Mouse (Mus musculus) liver, embryonic 14.5 days (tissue): ENCODE data around the gene Clstn2. TPM values are rescaled to one million over a fixed set of nuclear protein-coding genes. Genes with fewer than 3 reads are reported as not detected.

Experiments
- ATAC-seq: fragments of 200-750 bp; cut with Nextera tagmentation; 2 replicates; pipeline ENCODE4 v1.8.0; 2017; ENCODE audit warnings: moderate number of reproducible peaks, mild to moderate bottlenecking, moderate library complexity; ENCODE audit not compliant: insufficient read depth
- DNase-seq, 3 experiments: peaks; one replicate each; pipeline ENCODE4 v3.0.0-alpha.2; 2012 to 2013; ENCODE audit warnings: low read depth in 3 of 3, low spot score in 3 of 3
- H3K27ac ChIP-seq: fragments of 300-500 bp; sonication (generic); 2 replicates; pipeline ENCODE4 v1.5.1; 2014; ENCODE audit warnings: moderate library complexity, mild to moderate bottlenecking, control low read depth, inconsistent platforms
- H3K27me3 ChIP-seq: fragments of 300-500 bp; sonication (generic); 2 replicates; pipeline ENCODE4 v1.6.1; 2014; ENCODE audit warnings: mild to moderate bottlenecking, low read length, moderate library complexity; ENCODE audit not compliant: control insufficient read depth, insufficient read depth
- H3K36me3 ChIP-seq: fragments of 300-500 bp; sonication (generic); replicated peaks from 2 replicates; pipeline ENCODE4 v1.6.1; 2014; ENCODE audit warnings: low read depth; ENCODE audit not compliant: control insufficient read depth, insufficient read depth
- H3K4me1 ChIP-seq, 2 experiments: fragments of 200-500 bp in 1 of 2; fragments of 300-500 bp in 1 of 2; sonication (generic) in 1 of 2; replicated peaks; 2 replicates each; pipeline ENCODE4 v1.6.1; 2012 to 2014; ENCODE audit warnings: antibody characterized with exemption in 1 of 2, inconsistent platforms in 1 of 2, low read length in 1 of 2; ENCODE audit not compliant: control insufficient read depth in 2 of 2, insufficient read depth in 2 of 2
- H3K4me2 ChIP-seq: fragments of 300-500 bp; sonication (generic); 2 replicates; pipeline ENCODE4 v1.6.1; 2014; ENCODE audit warnings: low read depth, mild to moderate bottlenecking, control low read depth, moderate library complexity
- H3K4me3 ChIP-seq, 2 experiments: fragments of 200-500 bp in 1 of 2; fragments of 300-500 bp in 1 of 2; sonication (generic) in 1 of 2; 2 replicates each; pipeline ENCODE4 v1.5.1; 2012 to 2014; ENCODE audit warnings: low read depth in 2 of 2, low read length in 2 of 2, mild to moderate bottlenecking in 2 of 2, control low read depth in 1 of 2, inconsistent platforms in 1 of 2, moderate library complexity in 1 of 2; ENCODE audit not compliant: insufficient read depth in 1 of 2
- H3K9ac ChIP-seq: fragments of 300-500 bp; sonication (generic); replicated peaks from 2 replicates; pipeline ENCODE4 v1.6.1; 2014; ENCODE audit warnings: mild to moderate bottlenecking, control low read depth, moderate library complexity
- H3K9me3 ChIP-seq: fragments of 300-500 bp; sonication (generic); 2 replicates; pipeline ENCODE4 v1.6.1; 2016; ENCODE audit warnings: low read length, mixed read lengths; ENCODE audit not compliant: control insufficient read depth
- CTCF ChIP-seq: IDR thresholded peaks from 2 replicates; pipeline ENCODE4 v1.5.1; 2016; ENCODE audit warnings: antibody characterized with exemption, low read depth, control low read depth
- EP300 ChIP-seq: IDR thresholded peaks from 2 replicates; pipeline ENCODE4 v1.6.1; 2016; ENCODE audit warnings: antibody characterized with exemption, low read depth
- WGBS: fragments of 180-500 bp; shearing (Covaris S2); extraction: QIAGEN DNeasy Blood & Tissue Kit; methylation state at CpG from one replicate; pipeline ENCODE4 v1.1.7; 2014; ENCODE audit not compliant: insufficient replicate concordance; 5-methylcytosine and 5-hydroxymethylcytosine counted together
- polyA plus RNA-seq, 2 experiments: library from polyadenylated mRNA; depleted of rRNA in 1 of 2; stranded (reverse) in 1 of 2; unstranded in 1 of 2; fragments of >200 nt; fragmentation: Nextera tagmentation in 1 of 2; extraction: Ambion mirVana in 1 of 2; gene quantifications; 2 replicates each; pipeline versions ENCODE4 v1.2.1 to v1.2.3; 2012 to 2014

Gene Clstn2
- polyA plus RNA-seq, 2 experiments, result 0.04 to 0.11 TPM

- Histone ChIP-seq H3K4me3 (no peak overlapping the region), H3K4me2 (no peak overlapping the region), H3K27ac (no peak overlapping the region), H3K9me3 (no peaks in the 10 kb centered on the region), H3K27me3 (no peaks in the 10 kb centered on the region), H3K9ac (no peak overlapping the region), H3K4me1 (no peaks in the 10 kb centered on the region), H3K36me3 (no peaks in the 10 kb centered on the region)
- WGBS, result 61% methylated on average over 4 of the region's 4 CpGs
- no peak for ATAC-seq
- DNase-seq, result no peak
- TF ChIP-seq EP300, result no peak
- no peak for TF ChIP-seq CTCF
Observed at GRCm38 (mm10) chr9:97956407-97957106, 76.4 kb downstream of the Clstn2 start.

GRCm38 (mm10) chr9:97953746-97954359 is 79.1 kb downstream of the Clstn2 start:
- Histone ChIP-seq H3K9ac (no peak overlapping the region), H3K4me2 (no peak overlapping the region), H3K36me3 (no peaks in the 10 kb centered on the region), H3K27me3 (no peaks in the 10 kb centered on the region), H3K27ac (no peak overlapping the region), H3K4me1 (no peaks in the 10 kb centered on the region), H3K9me3 (no peaks in the 10 kb centered on the region), H3K4me3 (no peak overlapping the region)
- ATAC-seq (no peak), DNase-seq (no peak)
- 60% methylated on average over 8 of the region's 8 CpGs for WGBS
- TF ChIP-seq CTCF (no peak), EP300 (no peak)

GRCm38 (mm10) chr9:97950378-97951006 is 82.5 kb downstream of the Clstn2 start:
- Histone ChIP-seq H3K9ac (no peak overlapping the region), H3K4me2 (no peak overlapping the region), H3K4me1 (no peaks in the 10 kb centered on the region), H3K9me3 (no peaks in the 10 kb centered on the region), H3K27ac (no peak overlapping the region), H3K4me3 (no peak overlapping the region), H3K36me3 (no peaks in the 10 kb centered on the region), H3K27me3 (no peaks in the 10 kb centered on the region)
- ATAC-seq (no peak), DNase-seq (no peak)
- 73% methylated on average over 6 of the region's 6 CpGs for WGBS
- TF ChIP-seq EP300 (no peak), CTCF (no peak)

- Histone ChIP-seq H3K9ac (no peak overlapping the region), H3K27ac (no peak overlapping the region), H3K9me3 (no peaks in the 10 kb centered on the region), H3K36me3 (no peaks in the 10 kb centered on the region), H3K4me1 (no peaks in the 10 kb centered on the region), H3K27me3 (no peaks in the 10 kb centered on the region), H3K4me3 (no peak overlapping the region), H3K4me2 (no peak overlapping the region)
- DNase-seq, result no peak
- no peak for ATAC-seq
- TF ChIP-seq CTCF, result no peak
- no peak for TF ChIP-seq EP300
- 67% methylated on average over 4 of the region's 4 CpGs for WGBS
Observed at GRCm38 (mm10) chr9:97919326-97919725, 113.7 kb downstream of the Clstn2 start.

- H3K4me2 ChIP-seq, result no peak overlapping the region
- 54% methylated on average over 3 of the region's 3 CpGs for WGBS
- no peak for ATAC-seq
Observed at GRCm38 (mm10) chr9:97891415-97891814, 141.6 kb downstream of the Clstn2 start.

More at GRCm38 (mm10) chr9:97891415-97891814, 141.6 kb downstream of the Clstn2 start:
- TF ChIP-seq EP300 (no peak), CTCF (no peak)
- Histone ChIP-seq H3K27me3 (no peaks in the 10 kb centered on the region), H3K36me3 (no peaks in the 10 kb centered on the region), H3K27ac (no peak overlapping the region), H3K4me1 (no peaks in the 10 kb centered on the region), H3K9ac (no peak overlapping the region), H3K9me3 (no peaks in the 10 kb centered on the region), H3K4me3 (no peak overlapping the region)
- no peak for DNase-seq
